Mouse (Mus musculus) megakaryocyte, embryonic 14.5 days (primary cell): ENCODE data around the gene Eomes. TPM values are rescaled to one million over a fixed set of nuclear protein-coding genes. Genes with fewer than 3 reads are reported as not detected.

ENCODE experiments used
- H3K27me3 ChIP-seq: replicated peaks from 2 replicates; pipeline ENCODE3; 2012; ENCODE audit warnings: inconsistent platforms
- H3K36me3 ChIP-seq: replicated peaks from 2 replicates; pipeline ENCODE3; 2012; ENCODE audit warnings: low read length, inconsistent platforms, mixed read lengths
- H3K4me1 ChIP-seq: 2 replicates; pipeline ENCODE4 v1.6.1; 2012; ENCODE audit warnings: inconsistent platforms
- H3K4me3 ChIP-seq: replicated peaks from 2 replicates; pipeline ENCODE3; 2012; ENCODE audit warnings: moderate library complexity, mild to moderate bottlenecking, inconsistent platforms
- H3K9me3 ChIP-seq: 2 replicates; pipeline ENCODE4 v1.6.1; 2012; ENCODE audit warnings: inconsistent platforms
- FLI1 ChIP-seq: IDR thresholded peaks from 2 replicates; pipeline ENCODE4 v1.6.1; 2012; ENCODE audit warnings: low read length, inconsistent platforms, mixed read lengths
- GATA1 ChIP-seq: IDR thresholded peaks from 3 replicates; pipeline ENCODE4 v1.6.1; 2012; ENCODE audit warnings: mixed read lengths, low read length, inconsistent platforms, borderline replicate concordance
- polyA plus RNA-seq: library from polyadenylated mRNA; stranded (reverse); fragments of >175 nt; gene quantifications from 2 replicates; pipeline ENCODE4 v1.2.3, GENCODE M21; 2012; ENCODE audit warnings: low replicate concordance; ENCODE audit not compliant: insufficient read depth

The Eomes gene
- polyA plus RNA-seq, 1 experiment = not detected

GRCm38 (mm10) chr9:118498061-118498460 is 20.0 kb downstream of the Eomes start:
- H3K4me1 ChIP-seq = peaks cover 9% of the 10 kb centered on the region; the same call in 1 of the 2 replicates
- H3K4me3 ChIP-seq = no peak overlapping the region
- peaks cover 28% of the 10 kb centered on the region for H3K27me3 ChIP-seq
- peaks cover 14% of the 10 kb centered on the region for H3K9me3 ChIP-seq
- no peaks in the 10 kb centered on the region for H3K36me3 ChIP-seq
- TF ChIP-seq FLI1 = no peak
- no peak for TF ChIP-seq GATA1

- no peaks in the 10 kb centered on the region for H3K36me3 ChIP-seq
- peaks cover 15% of the 10 kb centered on the region for H3K4me1 ChIP-seq
- H3K9me3 ChIP-seq = peaks cover 2% of the 10 kb centered on the region; the same call in 1 of the 2 replicates
- TF ChIP-seq FLI1 = no peak
- no peak for TF ChIP-seq GATA1
- H3K27me3 ChIP-seq = peaks cover 17% of the 10 kb centered on the region
- H3K4me3 ChIP-seq = no peak overlapping the region
Observed at GRCm38 (mm10) chr9:118500963-118501362, 23.0 kb downstream of the Eomes start.

DNA sequence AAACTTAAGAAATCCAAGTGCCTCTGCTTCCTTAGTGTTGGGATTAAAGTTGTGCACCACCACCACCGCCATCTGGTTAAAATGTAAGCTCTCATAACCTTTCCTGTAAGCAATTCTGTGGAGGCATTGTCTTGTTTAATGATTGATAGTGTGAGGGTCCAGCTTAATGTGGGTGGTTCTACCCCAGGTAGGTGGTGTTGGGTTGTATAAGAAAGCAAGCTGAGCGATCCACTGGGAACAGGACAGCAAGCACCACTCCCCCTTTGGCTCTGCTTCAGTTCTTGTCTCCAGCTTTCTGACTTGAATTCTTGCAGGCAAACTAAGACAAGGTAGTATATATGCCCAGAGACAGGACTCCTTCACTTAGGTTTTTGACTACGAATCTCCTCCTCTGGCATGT is 26.6 kb downstream of the Eomes start:
- Histone ChIP-seq H3K4me1 (peaks cover 36% of the 10 kb centered on the region), H3K9me3 (peaks cover 2% of the 10 kb centered on the region; the same call in 1 of the 2 replicates)
- TF ChIP-seq GATA1 = no peak
- TF ChIP-seq FLI1 = no peak

GRCm38 (mm10) chr9:118506020-118506403 is 28.0 kb downstream of the Eomes start, which contains the start of gene Golga4:
TSS of gene Golga4 (plus strand) at chr9:118506267.
- H3K27me3 ChIP-seq = no peaks in the 10 kb centered on the region
- peak within 1 kb of the TSS; percentile 99 for H3K4me3 ChIP-seq
- H3K4me1 ChIP-seq = peaks cover 50% of the 10 kb centered on the region
- no peak for TF ChIP-seq GATA1
- no peak for TF ChIP-seq FLI1
- H3K9me3 ChIP-seq = peaks cover 2% of the 10 kb centered on the region; the same call in 1 of the 2 replicates
- peaks cover 7% of the 10 kb centered on the region for H3K36me3 ChIP-seq

More for the DNA sequence above, 26.6 kb downstream of the Eomes start:
- H3K36me3 ChIP-seq = no peaks in the 10 kb centered on the region
- H3K4me3 ChIP-seq = no peak overlapping the region
- no peaks in the 10 kb centered on the region for H3K27me3 ChIP-seq

DNA sequence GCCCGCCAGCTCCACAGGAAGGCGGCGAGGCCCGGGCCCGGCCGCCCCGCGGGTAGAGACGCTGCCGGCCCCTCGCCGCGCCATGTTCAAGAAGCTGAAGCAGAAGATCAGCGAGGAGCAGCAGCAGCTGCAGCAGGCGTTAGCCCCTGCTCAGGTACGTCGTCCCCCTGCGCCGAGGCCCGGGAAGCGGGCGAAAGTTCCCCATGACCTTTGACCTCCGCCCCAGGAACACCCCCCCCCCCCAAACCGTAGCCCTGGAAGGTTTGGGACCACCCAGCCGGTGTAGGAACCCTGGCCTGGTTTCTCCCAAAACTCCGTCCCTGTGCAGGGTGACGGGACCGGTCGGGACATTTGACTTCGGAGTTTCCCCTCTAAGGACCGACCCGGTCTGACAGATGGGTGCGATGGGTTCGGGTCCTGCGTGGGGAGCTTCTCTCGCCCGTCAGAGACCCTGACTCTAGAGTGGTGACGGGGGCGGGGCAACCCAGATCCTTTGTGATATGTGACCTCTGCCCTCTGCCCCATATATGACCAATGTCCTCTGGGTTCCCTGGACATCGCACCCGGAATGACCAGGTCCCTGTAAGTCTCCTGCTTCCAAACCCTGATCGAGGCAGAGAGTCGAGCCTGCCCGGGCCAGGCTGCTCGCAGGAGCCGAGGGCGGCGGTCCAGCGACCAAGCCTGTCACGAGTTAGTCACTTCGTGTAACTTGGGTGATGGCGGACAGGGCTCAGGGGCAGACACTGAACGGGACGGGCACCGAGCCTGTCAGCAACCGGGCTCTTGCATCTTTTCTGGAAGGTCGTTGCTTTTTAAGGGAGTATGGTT is 28.6 kb downstream of the Eomes start:
- Histone ChIP-seq H3K27me3 (no peaks in the 10 kb centered on the region), H3K4me1 (peaks cover 56% of the 10 kb centered on the region), H3K4me3 (peak overlapping the region; percentile 99), H3K36me3 (peaks cover 10% of the 10 kb centered on the region), H3K9me3 (peaks cover 2% of the 10 kb centered on the region; the same call in 1 of the 2 replicates)
- TF ChIP-seq GATA1 (no peak), FLI1 (no peak)

GRCm38 (mm10) chr9:118507552-118507951 is 29.5 kb downstream of the Eomes start:
- Histone ChIP-seq H3K36me3 (peaks cover 16% of the 10 kb centered on the region), H3K9me3 (peaks cover 2% of the 10 kb centered on the region; the same call in 1 of the 2 replicates), H3K4me3 (peak overlapping the region; percentile 99), H3K27me3 (no peaks in the 10 kb centered on the region), H3K4me1 (peaks cover 65% of the 10 kb centered on the region)
- TF ChIP-seq GATA1 (no peak), FLI1 (no peak)

DNA sequence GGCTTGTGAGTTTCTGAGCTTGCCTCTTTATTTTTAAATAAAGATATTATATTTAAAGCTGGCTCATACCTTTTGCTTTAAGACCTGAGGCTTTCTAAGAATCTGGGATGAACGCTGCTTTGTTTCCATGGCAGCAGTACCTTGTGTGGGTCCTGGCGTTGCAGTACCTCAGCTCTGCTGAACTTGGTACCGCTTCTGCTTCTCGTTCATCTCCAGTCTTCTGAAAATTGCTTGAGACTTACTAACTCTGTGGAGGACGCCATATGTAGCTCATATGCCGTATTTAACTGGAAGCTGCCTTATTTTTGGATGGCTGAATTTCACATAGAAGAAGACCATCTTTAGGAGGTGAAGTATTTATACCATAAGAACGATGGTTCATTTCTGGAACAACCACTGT is 30.6 kb downstream of the Eomes start:
- peaks cover 75% of the 10 kb centered on the region for H3K4me1 ChIP-seq
- H3K4me3 ChIP-seq = no peak overlapping the region
- H3K9me3 ChIP-seq = peaks cover 2% of the 10 kb centered on the region; the same call in 1 of the 2 replicates
- no peaks in the 10 kb centered on the region for H3K27me3 ChIP-seq
- H3K36me3 ChIP-seq = peaks cover 18% of the 10 kb centered on the region
- TF ChIP-seq GATA1 (no peak), FLI1 (no peak)

DNA sequence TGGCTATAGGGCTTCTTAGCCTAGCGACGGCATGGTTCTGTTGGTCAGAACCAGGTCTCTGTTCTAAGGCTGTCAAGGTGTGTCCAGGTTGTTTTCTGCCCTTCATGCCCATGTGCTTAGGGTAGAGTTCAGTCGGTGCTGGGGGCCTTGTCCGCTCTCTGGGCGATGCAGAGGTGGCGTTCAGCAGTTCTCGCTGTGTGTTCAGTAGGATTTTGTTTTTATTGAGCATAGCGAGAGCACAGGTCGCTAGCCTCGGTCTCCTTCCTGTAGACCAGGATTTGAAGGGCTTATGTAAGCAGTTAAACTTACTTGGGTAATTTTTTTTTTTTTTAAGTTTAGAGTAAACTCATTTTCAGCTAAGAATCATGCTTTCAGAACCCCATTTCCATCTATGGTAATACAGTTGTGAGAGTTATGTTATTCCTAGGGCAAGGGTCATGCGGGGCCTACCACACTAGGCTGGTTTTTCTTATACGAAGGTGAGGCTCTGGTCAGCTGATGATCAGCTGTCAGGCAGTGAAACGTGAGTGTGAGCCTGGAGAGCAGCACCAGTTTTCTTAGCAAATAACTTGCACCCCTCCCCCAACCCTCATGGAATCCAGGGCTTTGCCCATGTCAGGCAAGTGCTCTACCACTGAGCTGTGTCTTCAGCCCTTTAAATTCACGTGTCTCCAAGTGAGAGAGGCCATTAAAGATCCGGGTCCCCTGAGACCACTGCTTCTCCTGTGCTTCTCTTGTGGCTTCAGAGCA is 33.1 kb downstream of the Eomes start:
- H3K4me1 ChIP-seq = peaks cover 93% of the 10 kb centered on the region
- H3K4me3 ChIP-seq = peak overlapping the region; percentile 10
- 0 out of 2 replicates have a peak, but pooled peaks cover 5% of the 10 kb centered on the region for H3K9me3 ChIP-seq
- peaks cover 41% of the 10 kb centered on the region for H3K36me3 ChIP-seq
- no peak for TF ChIP-seq GATA1
- no peak for TF ChIP-seq FLI1
- no peaks in the 10 kb centered on the region for H3K27me3 ChIP-seq

DNA sequence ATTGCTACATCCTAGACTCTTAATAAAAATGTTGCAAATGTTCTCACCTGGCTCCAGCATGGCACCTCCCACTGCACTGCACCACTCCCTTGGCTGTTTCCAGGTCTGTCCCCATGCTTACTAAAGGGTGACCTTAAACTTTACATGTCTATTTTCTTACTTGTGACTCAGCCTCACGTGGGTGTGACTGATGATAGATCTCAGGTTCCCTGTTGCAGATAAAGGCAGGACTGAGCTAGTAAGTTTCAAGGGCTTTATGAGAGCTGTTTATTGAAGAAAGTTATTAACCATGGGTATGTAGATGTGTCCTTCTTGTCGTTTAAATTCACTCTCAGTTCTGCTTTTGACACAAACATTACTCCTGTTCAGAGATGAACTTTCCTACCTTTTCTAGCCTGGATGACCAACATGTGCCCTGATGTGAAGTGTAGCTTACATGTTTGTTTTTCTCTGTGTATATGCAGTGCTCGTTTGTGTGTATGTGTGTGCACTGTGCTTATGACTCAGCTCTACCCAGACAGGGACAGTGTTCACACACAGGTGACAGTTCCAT is 34.7 kb downstream of the Eomes start:
- Histone ChIP-seq H3K4me3 (peak overlapping the region; percentile 53), H3K4me1 (peaks cover 99% of the 10 kb centered on the region), H3K27me3 (no peaks in the 10 kb centered on the region), H3K9me3 (0 out of 2 replicates have a peak, but pooled peaks cover 5% of the 10 kb centered on the region), H3K36me3 (peaks cover 55% of the 10 kb centered on the region)
- TF ChIP-seq GATA1 (no peak), FLI1 (no peak)

GRCm38 (mm10) chr9:118515476-118515875 is 37.5 kb downstream of the Eomes start:
- Histone ChIP-seq H3K9me3 (0 out of 2 replicates have a peak, but pooled peaks cover 5% of the 10 kb centered on the region), H3K4me3 (no peak overlapping the region), H3K4me1 (peaks cover 91% of the 10 kb centered on the region), H3K27me3 (no peaks in the 10 kb centered on the region), H3K36me3 (peaks cover 68% of the 10 kb centered on the region)
- TF ChIP-seq FLI1 (no peak), GATA1 (no peak)
